Mouse (Mus musculus) gastrocnemius, adult 18-20 months (tissue): ENCODE results near the gene Padi1. TPM values are rescaled to one million over a fixed set of nuclear protein-coding genes. Genes with fewer than 3 reads are reported as not detected.

Experiments used
- DNase-seq: peaks from one replicate; pipeline ENCODE4 v3.0.0; 2021; ENCODE audit warnings: low spot score
- total RNA-seq, 2 experiments: library from RNA; stranded (reverse); gene quantifications; 2 replicates each; pipeline ENCODE4 v1.2.3; 2021

The Padi1 gene
- total RNA-seq, 2 experiments from 2014 or later = 0.07 to 0.21 TPM

DNA sequence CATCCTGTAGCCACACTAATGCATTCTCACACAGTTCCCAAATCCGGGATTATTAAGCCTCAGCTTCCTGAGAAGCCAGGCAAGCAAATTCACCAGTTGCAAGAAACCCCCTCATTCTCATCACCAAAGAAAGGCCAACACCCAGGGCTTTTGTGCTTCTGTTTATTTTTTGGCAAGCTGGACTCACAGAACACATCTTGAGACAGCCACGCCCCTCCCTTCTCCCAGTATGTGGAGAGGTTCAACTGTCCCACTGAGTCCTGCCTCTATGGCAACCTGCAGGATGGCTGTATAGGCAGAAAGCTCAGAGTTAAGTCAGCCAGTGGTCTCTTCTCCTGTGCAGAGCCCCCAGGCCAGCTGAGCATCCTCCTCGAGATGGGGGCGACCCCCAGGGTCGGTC, 60.4 kb downstream of the Padi1 start:
- no peak for DNase-seq

DNA sequence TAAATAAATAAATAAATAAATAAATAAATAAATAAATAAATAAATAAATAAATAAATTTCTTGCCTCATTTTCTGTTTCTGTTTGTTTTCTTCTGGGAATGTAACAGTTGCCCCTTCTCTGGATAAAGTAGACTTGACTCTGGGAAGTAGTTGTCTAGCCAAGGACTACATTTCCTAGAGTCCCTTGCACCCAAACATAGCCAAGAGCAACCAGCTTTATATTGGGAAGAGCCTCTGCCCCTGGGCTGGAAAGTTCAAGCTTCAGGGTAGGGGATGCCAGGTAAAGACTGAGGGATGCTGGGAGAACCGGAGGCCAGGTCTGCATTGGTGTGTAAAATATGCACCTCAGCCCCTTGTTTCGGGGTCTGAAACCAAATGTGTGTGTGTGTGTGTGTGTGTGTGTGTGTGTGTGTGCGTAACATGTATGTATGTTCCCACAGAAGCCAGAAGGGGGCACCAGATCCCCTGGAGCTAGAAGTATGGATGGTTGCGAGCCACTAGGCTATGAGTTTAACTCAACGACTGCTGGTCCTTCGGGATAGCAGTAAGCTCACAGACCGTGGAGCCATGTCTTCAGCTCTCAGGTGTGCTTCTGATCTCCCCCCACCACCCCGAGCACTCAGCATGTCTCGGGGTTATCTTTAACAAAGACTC, 61.2 kb downstream of the Padi1 start:
- DNase-seq = no peak

DNA sequence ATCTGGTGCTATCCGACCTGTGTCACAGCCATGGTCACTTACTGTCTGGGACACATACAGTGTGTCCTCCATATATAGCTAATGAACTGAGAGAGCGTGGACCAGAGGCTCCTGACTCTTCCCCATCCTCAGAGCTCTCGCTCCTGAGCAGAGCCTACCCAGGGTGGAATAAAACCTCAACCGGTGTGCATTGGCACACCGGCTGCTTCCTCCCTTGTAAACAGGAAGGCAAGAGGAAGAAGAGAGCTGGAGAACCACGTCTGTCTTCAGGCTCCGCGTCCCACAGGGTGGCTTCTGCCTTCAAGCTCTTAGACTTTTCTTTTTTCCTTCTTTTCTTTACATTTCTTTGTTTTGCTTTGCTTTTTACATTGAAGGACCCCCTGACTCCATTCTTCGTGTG, 62.8 kb downstream of the Padi1 start:
- DNase-seq = no peak

DNA sequence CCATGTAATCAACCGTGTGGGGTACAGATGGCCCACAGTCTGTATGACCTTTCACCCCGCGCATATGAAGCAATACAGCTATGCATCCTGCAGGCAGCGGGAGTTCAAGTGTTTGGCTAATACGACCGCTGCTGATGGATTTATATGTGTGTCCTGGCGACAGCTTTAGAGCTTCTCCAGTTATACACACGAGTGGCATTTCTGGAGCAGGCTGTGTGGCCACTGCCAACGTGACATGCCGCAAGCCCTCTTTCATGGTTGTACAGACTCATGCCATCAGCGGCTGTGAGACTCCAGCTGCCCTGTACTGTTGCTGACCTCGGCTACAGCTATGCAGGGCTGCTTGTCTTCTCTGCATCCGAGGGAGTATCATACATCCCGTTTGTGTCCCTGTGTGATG, 65.1 kb downstream of the Padi1 start:
- DNase-seq = peak; percentile 36

DNA sequence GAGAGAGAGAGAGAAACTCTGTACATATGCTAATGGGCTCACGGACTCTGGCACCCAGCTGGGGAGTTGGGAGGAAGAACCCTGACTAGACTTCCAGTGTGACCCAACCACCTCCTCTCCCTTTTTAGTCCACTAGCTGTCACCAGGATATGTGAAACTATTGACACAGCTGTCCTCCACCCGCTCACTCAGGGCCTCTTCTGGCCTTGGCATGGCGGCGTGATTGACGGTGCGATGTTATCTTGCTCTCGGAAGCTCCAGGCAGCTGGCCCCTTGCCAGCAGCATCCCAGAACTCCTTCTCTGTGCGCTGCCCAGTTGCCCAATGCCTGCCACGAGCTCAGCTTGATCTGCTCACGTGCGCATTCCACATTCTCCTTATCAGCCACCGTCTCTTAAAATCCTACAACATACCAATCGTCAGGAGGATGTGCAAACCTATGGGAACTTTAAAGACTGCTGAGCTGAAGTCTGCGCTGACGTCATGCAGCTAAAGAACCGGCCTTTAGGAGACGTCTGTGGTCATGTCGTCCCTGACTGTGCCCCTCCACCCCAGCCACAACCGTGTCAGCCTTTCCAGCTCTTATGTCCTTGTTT, 65.7 kb downstream of the Padi1 start:
- DNase-seq = peak; percentile 29

DNA sequence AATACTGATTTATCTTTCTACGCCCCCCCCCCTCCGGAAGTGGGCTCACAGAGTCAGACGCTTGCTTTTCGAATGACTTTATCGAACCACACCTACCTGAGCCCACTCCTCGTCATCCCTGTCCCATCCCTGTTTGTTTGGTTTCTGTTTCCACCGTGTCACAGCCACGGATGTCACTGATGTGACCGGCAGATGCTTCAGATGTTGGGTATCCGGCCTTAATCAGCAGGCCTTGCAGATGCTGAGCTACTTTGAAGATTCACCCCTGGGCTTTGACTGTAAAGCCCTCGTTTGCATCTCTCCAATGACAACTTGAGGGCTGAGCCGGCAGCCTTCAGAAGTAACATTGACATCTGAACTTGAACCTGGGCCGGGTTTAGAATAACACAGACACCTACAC, 69.0 kb downstream of the Padi1 start:
- DNase-seq = no peak

DNA sequence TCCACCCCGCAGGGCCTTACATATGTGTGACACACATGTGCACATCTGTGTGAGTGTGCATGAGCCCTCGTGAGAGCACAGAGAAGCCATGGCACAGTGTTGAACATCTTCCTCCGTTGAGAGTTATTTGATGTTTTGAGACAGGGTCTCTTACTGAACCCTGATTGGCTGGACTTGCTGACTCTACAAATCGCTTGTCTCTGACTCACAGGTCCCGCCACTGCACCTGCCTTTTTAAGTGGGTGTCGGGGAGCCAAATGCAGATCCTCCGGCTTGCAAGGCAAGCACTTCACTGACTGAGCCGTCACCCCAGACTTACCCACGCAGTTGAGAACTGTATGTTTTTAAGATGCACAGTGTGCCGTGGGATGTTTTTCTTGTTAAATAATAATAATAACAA, 69.7 kb downstream of the Padi1 start:
- no peak for DNase-seq

DNA sequence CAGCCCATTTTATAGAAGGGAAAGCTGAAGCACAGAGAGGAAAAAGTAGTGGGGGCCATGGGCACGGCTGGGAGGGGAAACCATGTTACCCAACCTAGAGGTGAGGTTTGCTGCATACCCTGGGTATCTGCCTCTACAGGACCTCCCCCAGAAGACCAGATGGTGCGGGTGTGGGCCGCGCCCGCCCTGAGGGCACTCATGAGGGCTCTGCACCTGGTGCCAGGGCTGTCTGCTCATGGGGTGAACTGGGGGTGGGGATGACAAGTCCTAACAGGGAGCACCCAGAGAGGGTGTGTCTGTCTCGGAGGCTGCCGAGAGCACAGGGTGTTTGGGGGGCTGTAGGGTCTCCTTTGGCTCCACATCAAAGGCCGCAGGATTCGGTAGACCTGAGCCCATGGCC, 70.7 kb downstream of the Padi1 start:
- no peak for DNase-seq

DNA sequence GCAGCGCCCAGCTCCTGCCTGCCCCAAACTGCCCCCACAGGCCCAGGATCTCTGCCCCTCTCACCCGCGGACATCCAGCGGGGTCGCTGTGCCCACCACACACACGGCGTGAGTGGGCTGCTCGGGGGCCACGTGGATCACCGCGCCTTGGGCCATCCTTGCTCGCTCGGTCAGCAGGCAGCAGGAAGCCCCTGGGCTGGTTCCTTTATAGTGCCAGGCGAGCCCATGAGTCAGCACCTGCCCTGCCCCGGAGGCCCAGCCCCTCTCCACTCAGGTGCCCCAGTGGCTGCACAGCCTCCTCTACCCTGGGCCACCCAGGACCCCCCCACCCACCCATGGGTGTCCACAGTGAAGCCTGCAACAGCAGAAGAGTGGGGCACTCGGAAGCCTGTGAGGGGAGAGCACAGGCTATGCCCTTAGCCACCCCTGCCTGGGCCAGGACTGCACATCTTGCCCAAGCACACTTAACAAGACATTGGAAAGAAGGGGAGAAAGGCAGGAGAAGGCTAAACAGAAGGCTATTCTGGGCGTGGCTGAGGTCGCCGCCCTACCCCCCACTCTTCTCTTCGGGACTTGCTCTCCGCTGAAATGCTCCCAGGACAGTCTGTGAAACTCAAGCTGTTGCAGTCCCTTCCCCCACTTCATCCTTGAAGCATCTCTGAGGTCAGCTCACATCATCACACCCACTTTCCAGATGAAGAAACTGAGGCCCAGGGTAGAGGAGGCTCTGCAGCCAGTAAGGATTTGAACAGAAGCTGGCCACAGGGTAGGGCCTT, 71.4 kb downstream of the Padi1 start, which contains the start of gene Padi4:
Padi4 (minus strand) TSS at position 212 of the 776 bp plus-strand sequence.
- DNase-seq = no peak

DNA sequence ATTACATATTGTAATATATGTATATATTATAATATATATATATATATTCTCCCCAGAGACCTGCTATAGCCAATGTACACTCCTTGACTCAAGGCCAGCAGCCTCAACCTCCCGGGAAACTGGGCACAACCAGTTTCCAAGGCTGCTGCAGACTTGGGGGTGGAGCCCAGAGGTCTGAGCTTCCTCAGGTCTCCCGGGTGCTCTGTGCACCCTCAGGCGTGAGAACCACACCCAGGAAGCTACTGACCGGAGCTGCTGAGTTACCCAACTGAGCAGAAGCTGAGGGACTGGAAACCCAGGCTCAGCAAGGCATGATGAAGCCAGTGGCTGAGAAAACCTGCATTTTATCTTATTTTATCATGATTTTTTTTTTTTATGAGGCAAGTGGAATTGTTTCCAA, 74.5 kb downstream of the Padi1 start:
- DNase-seq = no peak

DNA sequence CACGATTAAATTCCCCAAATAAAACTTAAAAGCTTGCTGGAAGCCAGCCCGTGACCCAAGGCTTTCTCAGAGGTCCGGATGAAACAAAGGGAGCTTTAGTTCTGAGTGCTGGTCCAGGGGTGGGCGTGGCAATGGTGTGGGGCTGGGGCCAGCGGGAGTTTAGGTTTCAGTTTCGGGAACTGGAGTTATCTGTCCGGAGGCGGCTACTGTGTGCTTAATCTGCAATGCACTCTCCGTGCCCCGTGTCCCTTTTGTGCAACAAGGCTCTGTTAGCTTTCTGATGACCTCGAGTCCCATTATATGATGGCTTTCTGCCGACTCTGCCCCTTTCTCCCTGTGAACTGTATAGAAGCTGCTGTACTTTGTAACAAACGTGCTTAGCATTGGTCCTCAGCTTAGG, 75.1 kb downstream of the Padi1 start:
- DNase-seq = peak; percentile 55

DNA sequence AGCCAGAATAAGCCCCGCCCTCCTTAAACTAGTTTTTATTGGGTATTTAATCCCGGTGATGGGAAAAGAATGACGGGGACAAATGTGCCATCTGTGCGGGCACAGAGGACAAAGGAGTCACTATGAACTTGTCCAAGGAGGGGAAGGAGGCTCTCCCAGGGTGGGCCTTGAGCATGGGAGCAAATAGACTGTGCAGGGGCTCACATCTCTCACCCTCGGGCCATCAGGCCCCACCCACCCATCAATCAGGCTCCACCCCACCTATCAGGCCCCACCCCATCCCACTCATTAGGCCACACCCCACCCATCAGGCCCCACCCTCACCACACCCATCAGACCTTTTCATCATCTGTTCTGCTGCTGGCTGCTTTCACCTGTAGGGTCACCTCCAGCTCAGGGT, 76.6 kb downstream of the Padi1 start:
- no peak for DNase-seq

DNA sequence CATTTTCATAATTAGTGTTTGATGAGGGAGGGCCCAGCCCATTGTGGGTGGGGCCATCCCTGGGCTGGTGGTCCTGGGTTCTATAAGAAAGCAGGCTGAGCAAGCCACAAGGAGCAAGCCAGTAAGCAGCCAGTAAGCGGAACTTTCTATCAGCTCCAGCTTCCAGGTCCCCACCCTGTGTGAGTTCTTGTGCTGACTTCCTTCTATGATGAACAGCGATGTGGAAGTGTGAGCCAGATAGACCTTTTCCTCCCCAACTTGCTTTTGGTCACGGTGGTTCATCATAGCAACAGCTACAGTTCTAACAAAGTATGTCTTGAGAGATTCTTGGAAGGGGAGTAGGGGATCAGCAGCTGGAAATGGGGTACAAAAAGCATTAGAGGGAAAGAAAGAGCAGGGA, 79.6 kb downstream of the Padi1 start:
- DNase-seq = no peak

DNA sequence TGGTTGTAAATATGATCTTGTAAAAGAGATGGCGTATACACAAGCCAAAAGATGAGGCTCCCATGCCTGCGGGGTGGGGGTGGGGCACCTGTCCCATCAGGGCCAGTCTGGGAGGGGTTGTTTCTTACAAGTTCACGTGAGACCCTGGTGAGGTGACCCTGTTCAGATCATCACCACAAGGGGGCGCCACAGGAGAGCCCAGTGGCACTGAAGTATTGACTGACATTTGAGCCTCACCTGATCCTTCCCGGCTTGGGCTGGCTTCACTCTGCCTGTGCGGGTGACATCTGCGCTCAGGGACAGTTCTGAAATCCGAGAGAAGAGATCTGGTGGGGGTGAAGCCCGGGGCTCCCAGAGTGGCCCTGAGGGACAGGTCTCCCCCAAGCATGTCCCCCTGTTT, 82.4 kb downstream of the Padi1 start:
- DNase-seq = peak; percentile 80

Other genes with a start within 250 kb of the Padi1 start
- 10 to 100 TPM; 53.2 to 68.6 TPM for gene Arhgef10l, start 179.8 kb downstream of the Padi1 start, total RNA-seq
- 1 to 10 TPM; 7.2 to 8.9 TPM for gene Rcc2, start 145.2 kb downstream of the Padi1 start, total RNA-seq
- not detected for gene Padi6, start 103.1 kb downstream of the Padi1 start, total RNA-seq
- gene Padi4, start 71.5 kb downstream of the Padi1 start, total RNA-seq = under 1 TPM in 1 of 2 experiments, not detected in 1; 0.09 TPM
- gene Padi3, start 35.1 kb downstream of the Padi1 start, total RNA-seq = 1 to 10 TPM; 1.4 TPM
- gene Padi2, start 60.6 kb upstream of the Padi1 start, total RNA-seq = 100 to 1,000 TPM; 129 to 189 TPM
- gene Sdhb, start 115.4 kb upstream of the Padi1 start, total RNA-seq = 100 to 1,000 TPM; 630 to 677 TPM
- 10 to 100 TPM; 16.2 to 21.1 TPM for gene Atp13a2, start 141.1 kb upstream of the Padi1 start, total RNA-seq
- 1 to 10 TPM; 1.1 to 2.3 TPM for gene Mfap2, start 164.6 kb upstream of the Padi1 start, total RNA-seq
- 1 to 10 TPM; 2.0 to 2.5 TPM for gene Crocc, start 214.8 kb upstream of the Padi1 start, total RNA-seq
- gene Necap2, start 232.6 kb upstream of the Padi1 start, total RNA-seq = 10 to 100 TPM; 12.9 to 16.2 TPM
- not detected for gene Spata21, start 242.6 kb upstream of the Padi1 start, total RNA-seq